Mouse (Mus musculus): ENCODE results near the gene Tcam1. TPM values are rescaled to one million over a fixed set of nuclear protein-coding genes. Genes with fewer than 3 reads are reported as not detected.
A peak's percentile ranks its signal among the peaks of the same experiment; 100 is the strongest.

Tcam1 gene
- total and polyA plus RNA-seq, 2 experiments from 2014 or later: 0.23 to 0.38 TPM

GRCm38 (mm10) chr11:106286206-106286605 is 9.7 kb downstream of the Tcam1 start:
- no peak overlapping the region for H3K4me3 ChIP-seq (ENCODE audit: low read depth, low read length)
- no peak overlapping the region for H3K27ac ChIP-seq (ENCODE audit: low read depth, low read length)
- no peak for ATAC-seq
- no peaks in the 10 kb centered on the region for H3K27me3 ChIP-seq (ENCODE audit: insufficient read depth, low read length)
- H3K4me1 ChIP-seq (ENCODE audit: insufficient read depth): no peaks in the 10 kb centered on the region
- H3K9ac ChIP-seq: no peak overlapping the region
- H3K36me3 ChIP-seq (ENCODE audit: insufficient read depth): no peaks in the 10 kb centered on the region
- WGBS: 88% methylated on average over 7 of the region's 7 CpGs
- no peaks in the 10 kb centered on the region for H3K9me3 ChIP-seq (ENCODE audit: low read length)
- no peak overlapping the region for H3K4me2 ChIP-seq (ENCODE audit: low read depth)
- TF ChIP-seq CTCF (IDR thresholded peaks at IDR 0.05; ENCODE audit: low read depth): no peak
- DNase-seq: no peak

- WGBS: 55% methylated on average over 11 of the region's 11 CpGs
- Histone ChIP-seq H3K27me3 (ENCODE audit: insufficient read depth, low read length) (no peaks in the 10 kb centered on the region), H3K36me3 (ENCODE audit: insufficient read depth) (no peaks in the 10 kb centered on the region), H3K9ac (no peak overlapping the region), H3K4me2 (ENCODE audit: low read depth) (no peak overlapping the region), H3K4me3 (ENCODE audit: low read depth, low read length) (no peak overlapping the region), H3K9me3 (ENCODE audit: low read length) (no peaks in the 10 kb centered on the region), H3K27ac (ENCODE audit: low read depth, low read length) (no peak overlapping the region), H3K4me1 (ENCODE audit: insufficient read depth) (no peaks in the 10 kb centered on the region)
- no peak for ATAC-seq
- TF ChIP-seq CTCF (IDR thresholded peaks at IDR 0.05; ENCODE audit: low read depth): no peak
- DNase-seq: peak; percentile 54
Measured at GRCm38 (mm10) chr11:106286987-106287386, 10.5 kb downstream of the Tcam1 start.

GRCm38 (mm10) chr11:106289369-106289768 is 12.9 kb downstream of the Tcam1 start:
- ATAC-seq (no peak), DNase-seq (no peak)
- Histone ChIP-seq H3K4me2 (ENCODE audit: low read depth) (no peak overlapping the region), H3K36me3 (ENCODE audit: insufficient read depth) (no peaks in the 10 kb centered on the region), H3K4me1 (ENCODE audit: insufficient read depth) (no peaks in the 10 kb centered on the region), H3K27ac (ENCODE audit: low read depth, low read length) (no peak overlapping the region), H3K27me3 (ENCODE audit: insufficient read depth, low read length) (no peaks in the 10 kb centered on the region), H3K4me3 (ENCODE audit: low read depth, low read length) (no peak overlapping the region), H3K9me3 (ENCODE audit: low read length) (no peaks in the 10 kb centered on the region), H3K9ac (no peak overlapping the region)
- TF ChIP-seq CTCF (IDR thresholded peaks at IDR 0.05; ENCODE audit: low read depth): peak; percentile 48
- WGBS: 55% methylated on average over 8 of the region's 8 CpGs

GRCm38 (mm10) chr11:106290376-106290775 is 13.9 kb downstream of the Tcam1 start:
- no peaks in the 10 kb centered on the region for H3K4me1 ChIP-seq (ENCODE audit: insufficient read depth)

GRCm38 (mm10) chr11:106291861-106292260 is 15.4 kb downstream of the Tcam1 start:
- no peak overlapping the region for H3K4me3 ChIP-seq (ENCODE audit: low read depth, low read length)
- H3K36me3 ChIP-seq (ENCODE audit: insufficient read depth): no peaks in the 10 kb centered on the region
- no peak for ATAC-seq
- 80% methylated on average over 2 of the region's 2 CpGs for WGBS
- no peak for DNase-seq
- no peaks in the 10 kb centered on the region for H3K9me3 ChIP-seq (ENCODE audit: low read length)
- H3K9ac ChIP-seq: no peak overlapping the region
- no peak overlapping the region for H3K4me2 ChIP-seq (ENCODE audit: low read depth)
- H3K27me3 ChIP-seq (ENCODE audit: insufficient read depth, low read length): no peaks in the 10 kb centered on the region
- no peak overlapping the region for H3K27ac ChIP-seq (ENCODE audit: low read depth, low read length)
- H3K4me1 ChIP-seq (ENCODE audit: insufficient read depth): no peaks in the 10 kb centered on the region
- TF ChIP-seq CTCF (IDR thresholded peaks at IDR 0.05; ENCODE audit: low read depth): no peak

More at GRCm38 (mm10) chr11:106290376-106290775, 13.9 kb downstream of the Tcam1 start:
- H3K27me3 ChIP-seq (ENCODE audit: insufficient read depth, low read length): no peaks in the 10 kb centered on the region
- no peak overlapping the region for H3K27ac ChIP-seq (ENCODE audit: low read depth, low read length)
- 94% methylated on average over 5 of the region's 5 CpGs for WGBS
- DNase-seq (no peak), ATAC-seq (no peak)
- H3K4me3 ChIP-seq (ENCODE audit: low read depth, low read length): no peak overlapping the region
- TF ChIP-seq CTCF (IDR thresholded peaks at IDR 0.05; ENCODE audit: low read depth): no peak
- no peak overlapping the region for H3K9ac ChIP-seq
- H3K36me3 ChIP-seq (ENCODE audit: insufficient read depth): no peaks in the 10 kb centered on the region
- H3K9me3 ChIP-seq (ENCODE audit: low read length): no peaks in the 10 kb centered on the region
- H3K4me2 ChIP-seq (ENCODE audit: low read depth): no peak overlapping the region

GRCm38 (mm10) chr11:106301765-106302164 is 25.3 kb downstream of the Tcam1 start, which contains the start of gene Gh:
Gene Gh (minus strand): TSS chr11:106301865.
- Histone ChIP-seq H3K4me2 (ENCODE audit: low read depth) (no peak within 1 kb of the TSS), H3K27me3 (ENCODE audit: insufficient read depth, low read length) (no peaks in the 10 kb centered on the region), H3K9ac (no peak within 1 kb of the TSS), H3K4me3 (ENCODE audit: low read depth, low read length) (no peak within 1 kb of the TSS), H3K9me3 (ENCODE audit: low read length) (no peaks in the 10 kb centered on the region), H3K27ac (ENCODE audit: low read depth, low read length) (no peak within 1 kb of the TSS), H3K36me3 (ENCODE audit: insufficient read depth) (no peaks in the 10 kb centered on the region), H3K4me1 (ENCODE audit: insufficient read depth) (no peaks in the 10 kb centered on the region)
- DNase-seq (no peak), ATAC-seq (no peak)
- 85% methylated on average over 9 of the region's 9 CpGs for WGBS
- no peak for TF ChIP-seq CTCF (IDR thresholded peaks at IDR 0.05; ENCODE audit: low read depth)

GRCm38 (mm10) chr11:106302634-106303033 is 26.2 kb downstream of the Tcam1 start:
- Histone ChIP-seq H3K4me3 (ENCODE audit: low read depth, low read length) (no peak overlapping the region), H3K9ac (no peak overlapping the region), H3K4me2 (ENCODE audit: low read depth) (no peak overlapping the region), H3K27me3 (ENCODE audit: insufficient read depth, low read length) (no peaks in the 10 kb centered on the region), H3K9me3 (ENCODE audit: low read length) (no peaks in the 10 kb centered on the region), H3K27ac (ENCODE audit: low read depth, low read length) (no peak overlapping the region), H3K4me1 (ENCODE audit: insufficient read depth) (no peaks in the 10 kb centered on the region), H3K36me3 (ENCODE audit: insufficient read depth) (no peaks in the 10 kb centered on the region)
- WGBS: 22% methylated on average over 2 of the region's 2 CpGs
- peak; percentile 57 for DNase-seq
- no peak for ATAC-seq
- TF ChIP-seq CTCF (IDR thresholded peaks at IDR 0.05; ENCODE audit: low read depth): peak; percentile 76

Measured in forebrain, postnatal 0 days (tissue).